Mouse (Mus musculus) heart, embryonic 14.5 days (tissue): ENCODE results near the gene Zfp524. TPM values are rescaled to one million over a fixed set of nuclear protein-coding genes. Genes with fewer than 3 reads are reported as not detected.

ENCODE experiments used
- ATAC-seq: fragments of 200-750 bp; cut with Nextera tagmentation; 2 replicates; pipeline ENCODE4 v1.8.0; 2017; ENCODE audit warnings: low read depth, moderate TSS enrichment; ENCODE audit not compliant: insufficient number of reproducible peaks, insufficient read depth, low FRiP score
- H3K27ac ChIP-seq, 2 experiments: fragments of 200-500 bp in 1 of 2; fragments of 300-500 bp in 1 of 2; sonication (generic) in 1 of 2; replicated peaks in 1 of 2; 2 replicates each; pipeline ENCODE4 v1.5.1; 2012 to 2014; ENCODE audit warnings: low read depth in 2 of 2, low read length in 2 of 2, control low read depth in 1 of 2, mild to moderate bottlenecking in 1 of 2, mixed read lengths in 1 of 2; ENCODE audit not compliant: control insufficient read depth in 1 of 2, insufficient read depth in 1 of 2
- H3K27me3 ChIP-seq: fragments of 300-500 bp; sonication (generic); 2 replicates; pipeline ENCODE4 v1.6.1; 2014; ENCODE audit warnings: mild to moderate bottlenecking, low read length, control low read depth; ENCODE audit not compliant: control insufficient read depth, insufficient read depth
- H3K36me3 ChIP-seq: fragments of 300-500 bp; sonication (generic); 2 replicates; pipeline ENCODE4 v1.6.1; 2014; ENCODE audit warnings: mild to moderate bottlenecking, control low read depth, low read length, mixed read lengths; ENCODE audit not compliant: control insufficient read depth, insufficient read depth
- H3K4me1 ChIP-seq, 2 experiments: fragments of 200-500 bp in 1 of 2; fragments of 300-500 bp in 1 of 2; sonication (generic) in 1 of 2; 2 replicates each; pipeline ENCODE4 v1.6.1; 2012 to 2014; ENCODE audit warnings: low read length in 2 of 2, control low read depth in 1 of 2, mixed read lengths in 1 of 2; ENCODE audit not compliant: control insufficient read depth in 2 of 2, insufficient read depth in 2 of 2
- H3K4me2 ChIP-seq: fragments of 300-500 bp; sonication (generic); 2 replicates; pipeline ENCODE4 v1.6.1; 2014; ENCODE audit warnings: mild to moderate bottlenecking, low read length
- H3K4me3 ChIP-seq, 2 experiments: fragments of 200-500 bp in 1 of 2; fragments of 300-500 bp in 1 of 2; sonication (generic) in 1 of 2; 2 replicates each; pipeline ENCODE4 v1.5.1; 2012 to 2014; ENCODE audit warnings: low read length in 2 of 2, mild to moderate bottlenecking in 2 of 2, control low read depth in 1 of 2, low read depth in 1 of 2, moderate library complexity in 1 of 2; ENCODE audit not compliant: control insufficient read depth in 1 of 2, insufficient read depth in 1 of 2
- H3K9ac ChIP-seq: fragments of 300-500 bp; sonication (generic); 2 replicates; pipeline ENCODE4 v1.6.1; 2014; ENCODE audit warnings: mild to moderate bottlenecking, low read length
- H3K9me3 ChIP-seq: fragments of 300-500 bp; sonication (generic); 2 replicates; pipeline ENCODE4 v1.6.1; 2016; ENCODE audit warnings: low read length, control low read depth; ENCODE audit not compliant: control insufficient read depth
- WGBS: fragments of 180-500 bp; shearing (Covaris S2); extraction: QIAGEN DNeasy Blood & Tissue Kit; methylation state at CpG from one replicate; pipeline ENCODE4 v1.1.7; 2014; 5-methylcytosine and 5-hydroxymethylcytosine counted together
- polyA plus RNA-seq: library from polyadenylated mRNA; unstranded; fragments of >200 nt; fragmentation: Nextera tagmentation; extraction: Ambion mirVana; gene quantifications from 2 replicates; pipeline ENCODE4 v1.2.1, GENCODE M21; 2014

The Zfp524 gene
- polyA plus RNA-seq = 12.6 and 13.6 TPM in 2 replicates

- H3K36me3 ChIP-seq = peaks cover 43% of the 10 kb centered on the region
These were observed at the start of gene Zfp524, which contains the start of gene Fiz1 for GRCm38 (mm10) chr7:5014251-5015117. Gene Zfp524, plus strand, starts transcription at chr7:5014415. Gene Fiz1, minus strand, starts transcription at chr7:5014697.

DNA sequence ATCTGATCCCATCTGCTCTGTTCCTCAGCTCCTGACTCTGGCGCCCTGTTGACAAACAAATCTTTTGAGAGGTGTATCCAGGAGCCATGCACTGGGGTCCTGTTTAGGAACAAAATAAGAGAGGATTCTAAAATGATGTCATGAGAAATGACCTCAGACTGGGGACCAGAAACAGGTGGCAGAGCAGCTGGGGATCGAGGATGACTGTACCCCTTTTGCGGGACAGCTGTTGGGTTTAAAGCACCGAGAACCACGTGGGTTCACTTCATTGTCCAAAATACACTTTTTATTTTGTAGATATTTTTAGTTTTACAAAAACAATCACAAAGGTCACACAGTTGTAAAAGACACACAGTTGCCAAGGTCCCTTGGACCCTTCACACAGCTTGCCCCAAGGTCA lies 49.2 kb upstream of the Zfp524 start:
- no peaks in the 10 kb centered on the region for H3K36me3 ChIP-seq
- no peak overlapping the region for H3K4me3 ChIP-seq
- no peak for ATAC-seq
- H3K4me1 ChIP-seq = no peaks in the 10 kb centered on the region
- no peak overlapping the region for H3K4me2 ChIP-seq
- H3K9ac ChIP-seq = no peak overlapping the region
- no peaks in the 10 kb centered on the region for H3K9me3 ChIP-seq
- H3K27me3 ChIP-seq = 0 out of 2 replicates have a peak, but pooled peaks cover 4% of the 10 kb centered on the region
- H3K27ac ChIP-seq = no peak overlapping the region
- WGBS = 66% methylated on average over 5 of the region's 5 CpGs

More at GRCm38 (mm10) chr7:5014251-5015117, at the start of gene Zfp524, which contains the start of gene Fiz1:
- ATAC-seq = peak; percentile 78
- WGBS = under 1% methylated on average over 42 of the region's 42 CpGs
- Histone ChIP-seq H3K4me1 (peaks cover 0 to 11% of the 10 kb centered on the region in 2 experiments; a peak in 2 of 4 replicates), H3K9me3 (no peaks in the 10 kb centered on the region), H3K4me2 (peak within 1 kb of the TSS; percentile 70), H3K27ac (peak within 1 kb of the TSS; percentile 97 to 99), H3K4me3 (peak within 1 kb of the TSS; percentile 64 to 84), H3K27me3 (no peaks in the 10 kb centered on the region), H3K9ac (peak within 1 kb of the TSS; percentile 88)

DNA sequence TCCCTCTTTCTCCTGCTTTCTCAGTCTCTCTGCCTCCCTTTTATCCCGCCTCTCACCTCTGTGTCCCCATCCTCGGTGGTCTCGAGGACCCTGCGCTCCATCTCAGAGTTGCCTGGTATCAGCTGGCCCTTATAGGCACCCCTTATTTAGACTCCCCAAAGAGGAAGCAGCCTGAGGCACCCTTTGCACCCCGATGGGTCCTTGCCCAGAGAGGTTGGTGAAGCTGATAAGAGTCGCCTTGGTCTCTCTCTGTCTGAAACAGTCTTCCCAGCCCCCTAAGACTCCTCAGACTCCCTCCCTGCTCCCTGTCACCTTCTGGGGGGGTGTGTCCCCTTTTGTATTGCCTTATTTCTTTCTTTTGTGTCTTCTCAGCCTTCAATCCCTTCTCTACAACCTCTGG lies 43.1 kb upstream of the Zfp524 start, which contains the start of gene Sbk3:
TSS of gene Sbk3 (minus strand) at position 101 of the 400 bp plus-strand sequence.
- WGBS = 40% methylated on average over 6 of the region's 6 CpGs
- no peaks in the 10 kb centered on the region for H3K27me3 ChIP-seq
- no peak within 1 kb of the TSS for H3K4me3 ChIP-seq
- H3K9ac ChIP-seq = no peak within 1 kb of the TSS
- H3K4me2 ChIP-seq = no peak within 1 kb of the TSS
- no peak for ATAC-seq
- H3K9me3 ChIP-seq = no peaks in the 10 kb centered on the region
- no peaks in the 10 kb centered on the region for H3K36me3 ChIP-seq
- H3K27ac ChIP-seq = peak within 1 kb of the TSS in 1 of 2 experiments; percentile 62; a peak in 2 of 4 replicates
- H3K4me1 ChIP-seq = peaks cover 9% of the 10 kb centered on the region in 2 experiments

- Histone ChIP-seq H3K27ac (peak overlapping the region in 1 of 2 experiments; percentile 62; a peak in 2 of 4 replicates), H3K9me3 (peaks cover under 1% of the 10 kb centered on the region; the same call in 1 of the 2 replicates), H3K27me3 (no peaks in the 10 kb centered on the region), H3K9ac (no peak overlapping the region), H3K4me3 (no peak overlapping the region), H3K4me1 (peaks cover 9% of the 10 kb centered on the region in 2 experiments), H3K4me2 (no peak overlapping the region), H3K36me3 (no peaks in the 10 kb centered on the region)
- 18% methylated on average over 7 of the region's 7 CpGs for WGBS
- no peak for ATAC-seq
These were observed 42.5 kb upstream of the Zfp524 start for GRCm38 (mm10) chr7:4971710-4972109.

GRCm38 (mm10) chr7:4972321-4973047 lies 41.7 kb upstream of the Zfp524 start:
- Histone ChIP-seq H3K36me3 (no peaks in the 10 kb centered on the region), H3K27me3 (no peaks in the 10 kb centered on the region), H3K4me2 (0 out of 2 replicates have a peak overlapping the region, but pooled peaks have one; percentile 6), H3K4me3 (no peak overlapping the region), H3K27ac (peak overlapping the region; percentile 62 to 63), H3K9ac (no peak overlapping the region), H3K9me3 (peaks cover 4% of the 10 kb centered on the region; the same call in 1 of the 2 replicates), H3K4me1 (peaks cover 9% of the 10 kb centered on the region in 2 experiments)
- 41% methylated on average over 18 of the region's 18 CpGs for WGBS
- peak; percentile 55 for ATAC-seq

GRCm38 (mm10) chr7:4975455-4975854 lies 38.8 kb upstream of the Zfp524 start:
- no peaks in the 10 kb centered on the region for H3K36me3 ChIP-seq
- no peak for ATAC-seq
- no peak overlapping the region for H3K27ac ChIP-seq
- H3K27me3 ChIP-seq = no peaks in the 10 kb centered on the region
- peaks cover 12 to 18% of the 10 kb centered on the region in 2 experiments for H3K4me1 ChIP-seq
- peaks cover 4% of the 10 kb centered on the region; the same call in 1 of the 2 replicates for H3K9me3 ChIP-seq
- H3K4me3 ChIP-seq = no peak overlapping the region
- H3K4me2 ChIP-seq = no peak overlapping the region
- WGBS = 55% methylated on average over 4 of the region's 4 CpGs
- H3K9ac ChIP-seq = no peak overlapping the region

DNA sequence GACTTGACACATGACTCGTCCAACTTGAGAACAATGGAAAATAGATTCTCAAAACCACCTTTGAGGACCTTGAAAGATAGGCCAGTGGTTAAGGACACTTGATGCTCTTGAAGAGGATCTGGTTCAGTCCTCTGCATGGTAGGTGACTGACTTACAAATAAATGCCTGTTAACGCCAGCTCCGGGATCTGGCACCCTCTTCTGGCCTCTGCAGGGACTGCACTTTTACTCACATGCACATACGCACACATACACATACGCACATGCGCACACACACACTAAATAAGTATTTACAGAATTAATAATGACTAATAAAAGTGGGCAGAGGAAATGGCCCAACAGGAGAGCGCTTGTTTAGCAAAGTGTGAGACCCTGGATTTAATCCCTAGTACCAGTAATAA lies 37.4 kb upstream of the Zfp524 start:
- Histone ChIP-seq H3K27ac (no peak overlapping the region), H3K4me1 (peaks cover 11 to 18% of the 10 kb centered on the region in 2 experiments), H3K9me3 (peaks cover 4% of the 10 kb centered on the region; the same call in 1 of the 2 replicates), H3K4me2 (no peak overlapping the region), H3K36me3 (no peaks in the 10 kb centered on the region), H3K27me3 (no peaks in the 10 kb centered on the region), H3K9ac (no peak overlapping the region), H3K4me3 (no peak overlapping the region)
- ATAC-seq = no peak
- 86% methylated on average over 7 of the region's 7 CpGs for WGBS
